Mouse (Mus musculus): ENCODE data around the gene Glis1. TPM values are rescaled to one million over a fixed set of nuclear protein-coding genes. Genes with fewer than 3 reads are reported as not detected.

The Glis1 gene
- polyA plus RNA-seq, 2 experiments from 2014 or later: not detected

DNA sequence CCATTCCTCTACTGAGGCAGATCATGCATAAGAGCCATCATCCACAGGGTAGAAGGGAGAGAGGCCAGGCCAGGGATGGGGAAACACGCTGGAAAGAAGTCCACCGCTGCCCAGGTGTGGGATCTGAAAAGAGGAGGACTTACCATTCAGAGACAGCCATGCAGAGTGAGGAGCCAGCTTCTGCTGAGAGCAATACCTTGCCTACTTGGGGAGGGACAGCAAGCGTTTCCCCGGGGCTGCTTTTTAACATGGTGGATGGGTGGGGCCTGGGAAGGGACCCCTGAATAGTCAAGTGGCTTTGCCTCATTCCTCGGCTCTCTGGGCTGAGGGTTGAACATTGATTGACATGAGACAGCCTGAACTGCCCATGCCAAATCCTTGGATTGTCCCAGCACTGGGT is 85.7 kb downstream of the Glis1 start:
- ATAC-seq: no peak

DNA sequence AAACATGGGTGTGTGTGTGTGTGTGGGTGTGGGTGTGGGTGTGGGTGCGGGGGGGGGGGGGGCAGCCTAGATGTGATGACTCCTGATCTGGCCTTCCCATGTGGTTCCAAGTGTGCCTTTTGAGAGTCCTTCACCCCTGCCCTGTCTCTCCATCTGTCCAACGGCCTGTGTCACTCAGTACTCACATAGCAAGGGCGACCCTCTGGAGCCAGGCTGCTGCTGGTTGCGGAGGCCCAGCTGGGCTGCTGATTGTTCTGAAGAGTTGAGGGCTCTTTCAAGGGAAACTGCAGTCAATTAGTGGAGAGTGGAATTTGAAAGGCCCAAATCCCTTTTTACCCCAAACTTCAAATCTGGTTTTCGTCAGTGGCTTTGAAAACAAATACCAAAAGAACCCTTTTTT is 86.4 kb downstream of the Glis1 start:
- ATAC-seq: no peak

DNA sequence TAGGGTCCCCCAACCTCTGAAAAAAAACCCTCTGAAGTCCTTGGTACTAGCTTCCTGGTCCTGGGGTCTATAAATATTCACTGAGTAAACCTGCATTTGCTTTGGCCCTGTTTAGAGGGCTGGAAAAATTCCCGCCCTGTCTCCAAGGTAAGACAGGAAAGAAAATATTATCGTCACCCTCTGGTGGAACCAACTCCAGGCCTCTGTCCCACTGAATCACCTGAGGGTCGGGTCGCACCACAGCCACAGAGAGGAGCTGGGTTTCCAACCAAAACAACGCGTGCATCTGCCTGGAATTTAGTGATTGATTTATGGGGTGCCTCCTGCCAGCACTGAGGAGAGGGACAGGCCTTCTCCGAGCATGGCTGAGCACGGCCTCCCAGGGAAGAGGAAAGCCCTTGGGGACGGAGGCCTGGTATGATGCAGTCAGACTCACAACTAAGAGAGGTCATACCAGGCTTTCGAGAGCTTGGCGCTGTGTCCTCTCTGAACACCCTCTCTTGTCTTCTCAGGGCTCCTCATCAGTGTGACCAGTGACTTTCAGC is 89.3 kb downstream of the Glis1 start:
- no peak for ATAC-seq

DNA sequence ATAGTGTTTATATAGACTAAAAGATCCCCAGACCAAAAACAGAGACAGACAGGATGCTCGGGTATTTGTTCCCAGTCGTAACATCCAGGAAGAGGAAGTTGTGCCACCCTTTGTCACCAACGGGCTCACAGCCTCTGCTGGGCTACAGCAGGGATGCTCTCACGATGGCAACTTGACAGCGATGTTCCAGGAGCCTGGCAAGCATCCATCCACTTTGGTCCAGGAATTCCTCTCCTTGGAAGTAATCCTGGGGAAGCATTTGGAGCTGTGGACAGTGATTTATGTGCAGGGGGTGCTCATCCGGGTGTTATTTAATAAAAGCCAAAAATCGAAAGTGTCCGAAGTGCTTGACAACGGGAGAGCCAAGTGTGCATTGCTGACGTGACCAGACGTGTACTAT is 100.7 kb downstream of the Glis1 start:
- no peak for ATAC-seq

DNA sequence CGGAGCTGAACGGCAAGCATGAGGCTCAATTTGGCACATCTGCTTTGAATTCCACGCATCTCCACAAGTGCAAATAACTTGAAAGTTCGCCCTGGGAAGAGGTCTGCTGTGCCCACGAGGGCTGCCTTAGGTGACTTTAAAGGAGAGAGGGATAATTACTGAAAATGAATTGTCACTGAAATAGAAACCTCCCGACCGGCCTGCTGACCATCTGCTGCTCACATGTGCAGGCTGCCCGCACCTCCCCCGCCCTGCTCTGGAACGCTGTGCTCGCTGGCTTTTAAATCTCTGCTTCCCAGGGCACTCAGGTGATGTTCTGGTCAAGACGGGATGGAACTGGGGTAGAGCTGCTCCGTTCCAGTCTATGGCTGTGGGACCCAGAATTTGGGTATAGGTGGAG is 103.7 kb downstream of the Glis1 start:
- no peak for ATAC-seq

DNA sequence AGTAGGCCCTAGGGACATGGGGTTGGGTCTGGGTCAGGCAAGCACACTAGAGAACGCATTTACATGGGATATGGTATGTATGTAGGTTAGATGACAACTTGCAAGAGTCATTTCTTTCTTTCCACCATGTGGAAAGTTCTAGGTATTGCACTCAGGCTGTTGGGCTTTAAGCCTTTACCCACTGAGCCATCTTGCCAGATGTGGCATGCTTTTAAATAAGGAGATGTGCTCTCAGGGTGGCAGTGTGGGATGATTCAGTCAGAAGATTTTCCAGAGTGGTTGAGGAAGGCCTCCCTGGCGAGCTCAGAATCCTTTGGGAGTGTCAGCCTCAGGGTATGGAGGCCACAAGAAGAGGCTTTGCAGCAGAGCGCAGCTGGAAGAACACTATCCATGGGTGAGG is 104.2 kb downstream of the Glis1 start:
- no peak for ATAC-seq

DNA sequence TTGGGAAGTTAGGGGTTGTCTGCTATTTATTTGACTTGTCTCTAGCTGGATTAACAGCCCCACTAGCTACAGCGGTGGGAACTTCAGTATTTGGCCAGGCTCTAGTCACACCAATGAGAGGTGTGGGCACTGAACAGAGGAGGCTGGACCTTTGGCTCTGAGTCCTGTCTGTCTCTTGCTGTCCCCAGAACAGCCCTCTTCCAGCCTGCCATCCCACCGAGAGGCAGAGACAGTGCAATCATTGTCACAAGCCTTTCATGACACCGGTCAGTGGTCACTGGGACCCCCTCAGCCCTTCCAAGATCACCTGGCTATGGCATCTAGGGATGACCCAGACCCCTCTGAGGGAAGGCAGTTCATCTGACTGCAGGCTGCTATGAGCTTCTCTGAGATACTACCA is 104.6 kb downstream of the Glis1 start:
- ATAC-seq: no peak

DNA sequence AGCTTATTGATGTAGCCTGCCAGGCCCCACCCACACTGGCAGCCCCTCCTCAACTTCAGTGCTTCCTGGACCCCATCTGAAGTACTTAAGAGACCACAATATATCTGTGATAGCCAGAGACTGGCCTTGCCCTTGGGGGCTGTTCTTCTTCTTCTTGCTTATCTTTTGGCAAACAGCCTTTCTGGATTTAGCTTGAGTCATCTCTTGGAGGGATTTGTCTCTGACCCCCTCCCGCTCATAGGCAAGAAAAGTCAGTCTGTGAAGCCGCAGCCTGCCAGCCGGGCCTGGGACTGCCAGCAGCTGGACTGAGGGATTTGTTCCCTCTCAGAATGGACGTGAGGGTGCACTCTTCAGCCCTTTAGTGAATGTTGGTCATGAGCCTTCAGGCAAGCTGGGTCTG is 107.4 kb downstream of the Glis1 start:
- ATAC-seq: no peak

DNA sequence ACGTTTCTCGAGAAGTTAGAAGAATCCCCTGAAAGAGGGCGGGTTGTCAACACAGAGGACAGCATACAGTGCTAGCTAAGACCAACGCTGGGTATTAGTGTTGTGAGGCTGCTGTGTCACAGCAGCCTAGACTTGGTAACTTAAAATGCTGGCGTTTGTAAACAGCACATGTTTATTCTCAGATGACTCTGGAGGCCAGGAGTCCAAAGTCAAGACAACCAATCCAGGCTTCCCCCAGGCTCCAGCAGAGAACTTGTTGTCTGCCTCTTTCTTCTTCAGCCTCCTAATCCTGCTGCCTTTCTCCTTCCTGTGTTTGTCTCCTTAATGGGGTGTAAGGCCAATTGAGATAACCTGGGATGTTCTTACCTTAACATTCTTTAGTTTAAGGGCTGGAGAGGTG is 110.5 kb downstream of the Glis1 start:
- no peak for ATAC-seq

DNA sequence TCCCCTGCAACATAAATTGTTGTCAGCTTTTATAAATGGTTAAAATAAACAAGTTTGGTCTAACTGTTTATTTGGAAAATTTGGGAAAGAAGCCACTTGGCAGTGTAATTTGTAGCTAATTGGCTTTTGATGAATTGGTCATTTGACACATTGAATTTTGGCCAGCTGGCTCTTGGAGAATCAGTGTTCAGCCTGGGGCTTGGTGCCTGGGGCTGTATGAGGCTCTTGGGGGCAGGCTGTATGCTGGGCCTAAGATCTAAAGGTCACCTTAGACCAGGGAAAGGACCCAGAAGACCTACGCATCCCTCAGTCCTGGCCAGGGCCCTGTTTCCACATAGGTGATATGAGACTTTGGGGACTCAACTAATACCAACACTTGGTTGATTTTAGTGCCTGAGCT is 111.3 kb downstream of the Glis1 start:
- no peak for ATAC-seq

DNA sequence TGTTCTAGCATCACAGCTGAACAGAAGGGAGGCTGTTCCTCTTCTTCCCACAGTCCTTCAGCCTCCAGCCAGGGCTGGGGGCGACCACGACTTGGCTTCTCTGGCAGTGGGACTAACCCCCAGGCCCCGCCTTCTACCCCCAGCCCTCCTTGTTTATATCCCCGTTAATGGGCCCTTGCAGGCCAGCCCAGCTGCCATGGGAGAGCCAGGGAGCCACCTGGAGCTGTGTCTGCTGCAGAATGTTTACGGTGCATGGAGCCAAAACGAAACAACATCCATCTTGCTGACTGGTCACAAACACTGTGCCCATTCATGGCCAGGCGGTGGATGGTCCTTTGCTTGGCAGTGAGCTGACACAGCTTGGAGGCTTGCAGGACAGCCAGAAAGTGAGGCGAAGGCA is 112.1 kb downstream of the Glis1 start:
- no peak for ATAC-seq

DNA sequence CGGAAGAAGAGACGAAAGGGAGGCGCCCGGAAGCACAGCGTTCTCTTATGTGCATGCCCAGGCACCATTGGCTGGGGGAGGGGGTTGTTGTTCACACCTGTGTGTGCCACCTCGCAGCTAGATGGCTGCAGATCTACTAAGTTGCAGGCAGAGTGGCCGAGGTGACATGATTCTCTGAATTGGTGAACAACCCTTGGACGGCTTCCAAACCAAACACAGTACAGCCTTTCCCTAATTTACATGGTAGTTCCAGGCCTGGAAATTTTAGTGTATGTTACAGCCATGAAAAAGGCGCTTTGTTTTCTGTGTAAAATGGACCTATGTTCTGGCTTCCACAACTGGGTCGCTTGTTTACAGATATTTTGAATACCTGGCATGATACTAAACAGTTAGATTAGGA is 115.7 kb downstream of the Glis1 start:
- no peak for ATAC-seq

DNA sequence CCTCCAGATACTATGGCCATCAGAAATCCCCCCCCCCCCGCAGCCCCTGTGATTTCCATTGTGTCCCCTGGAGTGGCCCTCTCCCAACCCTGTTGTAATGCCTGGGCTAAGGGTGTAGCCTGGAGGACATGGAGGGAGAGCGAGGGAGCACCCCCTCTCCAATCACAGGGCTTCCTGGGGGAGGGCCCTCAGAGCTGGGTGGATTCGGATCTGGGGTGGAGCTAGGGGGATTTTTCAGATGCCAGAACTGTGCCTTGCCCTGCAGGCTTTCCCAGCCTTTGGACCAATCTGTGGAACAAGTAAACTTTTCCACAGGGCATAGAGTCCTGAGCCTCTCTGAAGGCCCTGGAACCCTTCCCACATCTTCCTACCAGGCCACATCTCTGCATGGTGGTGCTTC is 116.2 kb downstream of the Glis1 start:
- no peak for ATAC-seq

DNA sequence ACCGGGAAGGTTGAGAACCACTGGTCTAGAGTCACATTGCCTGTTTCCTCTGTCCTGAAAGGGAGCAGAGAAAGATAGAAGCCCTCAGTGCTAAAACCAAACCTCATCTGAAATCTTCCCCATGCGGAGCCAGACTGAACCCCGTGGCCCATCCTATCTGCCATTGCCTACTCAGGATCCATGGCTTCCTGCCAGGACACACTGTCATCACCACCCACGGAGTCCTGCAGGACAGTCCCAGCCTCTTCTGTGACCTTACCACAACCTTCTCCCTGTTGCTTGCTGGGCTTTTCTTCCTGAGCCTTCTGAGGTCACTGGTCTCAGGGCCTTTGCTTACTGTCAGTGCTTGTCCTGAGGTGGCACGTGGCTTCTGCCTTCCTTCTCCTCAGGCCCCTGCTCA is 118.3 kb downstream of the Glis1 start:
- ATAC-seq: no peak

DNA sequence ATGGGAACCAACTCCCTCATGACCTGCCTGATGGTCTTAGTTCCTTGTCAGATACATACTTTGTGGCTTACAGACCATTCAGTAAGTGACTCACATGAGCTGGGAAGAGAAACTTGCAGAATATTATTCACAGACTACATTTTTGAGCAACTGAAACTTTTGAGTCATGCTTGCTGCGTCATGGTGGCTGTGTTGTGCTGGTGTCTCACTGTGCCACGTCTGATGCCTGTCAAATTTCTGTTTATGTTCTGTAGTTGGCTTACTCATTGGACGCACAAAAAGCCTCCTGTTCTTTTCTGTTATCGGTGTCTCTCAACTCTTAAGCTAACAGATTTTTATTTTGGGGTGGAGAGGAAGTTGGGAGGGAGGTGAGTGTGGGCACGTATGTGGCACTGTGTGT is 119.4 kb downstream of the Glis1 start:
- ATAC-seq: no peak

DNA sequence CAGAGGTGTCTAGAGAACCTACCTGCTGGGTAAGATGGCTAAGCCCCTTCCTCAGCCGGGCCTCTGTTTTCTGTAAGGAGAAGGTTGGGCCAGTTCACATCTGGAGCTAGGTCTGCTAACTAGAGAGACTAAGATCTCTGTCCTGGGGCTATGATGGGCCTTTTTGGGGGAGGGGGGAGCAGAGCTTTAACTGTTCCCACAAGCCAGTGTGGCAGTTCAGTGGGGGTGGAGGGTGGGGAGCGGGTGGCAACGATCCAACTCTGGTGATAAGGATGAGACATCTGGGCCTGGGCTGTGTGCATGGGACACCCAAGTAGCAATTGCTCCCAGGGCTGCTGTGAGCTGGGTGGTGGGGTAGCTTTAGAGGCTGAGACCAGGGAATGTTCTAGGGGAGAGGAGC is 124.4 kb downstream of the Glis1 start:
- ATAC-seq: no peak

DNA sequence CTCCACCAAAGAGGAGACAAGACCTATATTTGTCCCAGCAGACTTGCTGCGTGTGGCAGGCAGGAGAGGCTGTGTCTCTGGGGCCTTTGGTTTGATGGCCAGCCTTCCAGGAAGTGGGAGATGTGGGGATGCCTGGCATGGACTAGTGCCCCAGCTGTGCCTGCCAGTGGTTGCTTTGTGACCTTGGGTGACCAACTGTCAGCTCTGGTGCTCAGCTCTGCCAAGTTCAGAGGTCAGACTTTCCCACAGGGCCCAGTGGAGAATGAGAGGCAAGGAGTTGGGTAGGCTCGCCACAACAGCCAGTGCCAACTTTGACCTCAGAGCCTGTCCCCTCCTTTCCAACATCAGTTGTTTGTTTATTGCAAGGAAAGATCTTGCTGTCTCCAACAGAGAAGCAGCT is 126.7 kb downstream of the Glis1 start:
- no peak for ATAC-seq

DNA sequence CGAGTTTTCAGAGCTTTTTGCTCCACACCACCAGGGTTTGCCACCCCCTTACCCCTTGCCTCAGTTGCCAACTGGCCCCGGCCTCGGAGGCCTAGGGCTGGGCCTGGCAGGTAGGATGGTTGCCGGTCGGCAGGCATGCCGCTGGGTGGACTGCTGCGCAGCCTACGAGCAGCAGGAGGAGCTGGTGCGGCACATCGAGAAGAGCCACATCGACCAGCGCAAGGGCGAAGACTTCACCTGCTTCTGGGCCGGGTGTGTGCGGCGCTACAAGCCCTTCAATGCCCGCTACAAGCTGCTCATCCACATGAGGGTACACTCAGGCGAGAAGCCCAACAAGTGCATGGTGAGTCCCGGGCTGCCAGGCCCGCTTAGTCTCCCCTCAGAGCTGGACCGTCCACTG is 133.8 kb downstream of the Glis1 start:
- ATAC-seq: no peak

DNA sequence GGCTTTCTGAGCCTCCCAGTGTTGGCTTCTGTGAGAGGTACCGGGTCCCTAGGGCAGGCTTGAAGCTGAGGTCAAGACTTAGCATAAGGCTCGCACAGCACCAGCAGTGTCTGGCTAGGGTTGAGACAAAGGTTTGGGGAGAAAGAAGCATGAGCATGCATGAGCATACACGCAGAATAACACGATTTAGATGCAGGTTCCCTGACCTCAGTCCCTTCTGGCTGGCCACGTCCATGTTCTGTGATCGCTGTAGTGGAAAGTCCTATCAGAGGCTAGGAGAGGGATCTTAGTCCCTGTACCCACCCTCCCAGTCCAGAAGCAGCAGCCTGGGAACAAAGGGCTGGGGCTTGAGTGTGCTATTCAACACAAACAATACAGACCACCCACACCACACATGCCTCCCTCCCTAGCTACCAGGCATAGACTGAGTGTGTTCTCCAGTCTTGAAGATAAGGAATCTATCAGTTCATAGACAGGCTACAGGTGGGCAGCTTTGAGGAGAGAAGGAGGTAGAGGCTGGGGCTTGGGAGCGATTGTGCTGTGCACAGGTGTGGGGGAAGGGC is 134.6 kb downstream of the Glis1 start:
- no peak for ATAC-seq

DNA sequence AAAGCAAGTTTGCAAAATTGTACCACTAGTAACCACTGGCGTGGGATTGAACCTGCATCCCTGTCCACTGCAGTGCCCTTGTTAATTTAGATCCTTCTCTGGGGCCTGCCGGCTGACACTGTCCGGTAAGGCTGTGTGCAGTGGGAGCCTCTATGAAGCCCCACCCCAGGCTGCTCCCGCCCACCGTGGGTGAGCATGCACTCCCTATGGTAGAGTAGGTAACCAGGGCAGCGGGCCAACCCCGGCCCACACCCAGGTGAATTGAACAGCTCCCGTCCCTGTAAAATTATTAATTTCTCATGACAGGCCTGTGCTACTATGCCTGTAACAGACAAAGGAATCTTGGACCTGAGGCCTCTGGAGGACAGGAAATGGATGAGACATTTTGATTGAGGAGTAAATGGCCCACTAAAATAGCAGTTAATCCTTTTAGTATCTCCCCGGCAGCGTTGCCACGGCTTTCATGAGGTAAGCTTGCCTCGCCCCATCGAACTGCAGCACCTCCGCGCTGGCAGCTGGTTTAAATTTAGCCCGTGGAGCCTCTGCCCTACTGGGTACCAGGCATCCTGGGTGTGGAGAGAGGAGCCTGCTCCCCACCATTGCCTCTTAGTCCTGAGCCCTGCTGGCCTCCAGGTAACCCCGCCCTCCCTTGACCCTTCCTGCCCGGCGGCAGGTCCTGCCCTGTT is 136.1 kb downstream of the Glis1 start:
- no peak for ATAC-seq

DNA sequence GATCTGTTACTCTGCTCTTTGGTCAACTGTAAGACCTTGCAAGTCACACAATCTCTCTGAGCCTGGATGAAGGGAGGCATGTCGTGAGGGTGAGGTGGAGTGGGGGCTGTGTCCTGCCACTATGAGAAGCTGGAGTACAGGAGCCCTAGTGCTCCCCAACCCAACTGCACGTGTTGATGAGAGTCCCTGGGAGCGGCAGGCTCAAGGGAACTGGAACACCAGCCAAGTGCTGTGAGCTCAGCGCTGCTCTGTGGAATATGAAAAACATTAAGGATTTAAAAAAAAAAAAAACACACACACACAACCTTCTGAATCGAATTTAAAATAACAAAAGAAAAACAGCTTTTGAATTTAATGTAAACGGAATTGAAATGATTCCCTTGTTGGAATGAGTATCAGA is 141.4 kb downstream of the Glis1 start:
- ATAC-seq: no peak

DNA sequence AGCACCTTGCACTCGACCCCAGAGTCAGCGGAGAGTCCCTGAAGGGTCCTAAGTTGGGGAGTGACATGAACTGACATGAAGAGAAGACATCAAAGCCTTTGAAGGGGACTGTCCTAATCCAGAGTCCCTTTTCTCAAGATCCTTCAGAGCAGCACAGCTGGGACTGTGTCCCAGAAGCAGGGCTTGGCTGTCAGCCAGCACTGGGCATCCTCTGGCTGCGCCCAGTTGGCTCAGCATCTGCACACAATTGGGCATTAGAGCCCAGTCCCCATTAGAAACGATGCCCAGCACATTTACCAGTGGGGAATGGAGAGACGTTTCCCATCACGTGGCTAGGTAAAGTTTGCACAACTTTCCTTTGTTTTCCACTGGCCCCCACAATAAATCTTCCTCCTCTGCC is 142.4 kb downstream of the Glis1 start:
- no peak for ATAC-seq

DNA sequence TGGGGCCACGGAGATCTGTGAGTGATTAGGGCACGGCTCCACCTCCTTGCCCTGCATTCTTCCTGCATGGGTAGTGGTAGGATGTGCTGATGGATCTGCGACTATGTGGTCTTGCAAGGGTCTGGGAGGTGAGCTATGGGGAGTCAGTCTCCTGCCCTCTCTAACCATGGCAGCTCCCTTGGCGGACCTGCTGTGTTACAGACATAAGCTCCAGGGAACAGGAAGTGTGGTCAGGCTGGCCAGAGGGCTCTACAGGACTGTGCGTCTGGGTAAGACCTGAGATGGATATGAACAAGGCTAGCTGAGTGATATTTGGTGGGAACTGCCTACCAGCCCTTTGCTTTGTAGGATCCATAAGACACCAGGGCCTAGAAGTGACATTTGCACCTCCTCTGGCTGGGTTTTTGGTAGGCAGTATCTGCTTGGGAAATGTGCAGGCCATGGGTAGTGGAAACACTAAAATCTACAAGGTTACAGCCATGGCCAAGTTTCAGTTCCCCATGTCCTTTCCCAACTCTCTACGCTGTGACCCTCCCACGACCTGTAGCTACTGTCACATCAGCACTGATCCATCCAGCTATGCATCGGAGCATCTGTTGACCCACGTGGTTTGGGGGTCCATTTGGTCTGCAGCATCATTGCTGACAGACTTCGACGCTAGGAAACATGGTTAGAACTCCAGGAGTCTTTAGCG is 142.9 kb downstream of the Glis1 start:
- no peak for ATAC-seq

DNA sequence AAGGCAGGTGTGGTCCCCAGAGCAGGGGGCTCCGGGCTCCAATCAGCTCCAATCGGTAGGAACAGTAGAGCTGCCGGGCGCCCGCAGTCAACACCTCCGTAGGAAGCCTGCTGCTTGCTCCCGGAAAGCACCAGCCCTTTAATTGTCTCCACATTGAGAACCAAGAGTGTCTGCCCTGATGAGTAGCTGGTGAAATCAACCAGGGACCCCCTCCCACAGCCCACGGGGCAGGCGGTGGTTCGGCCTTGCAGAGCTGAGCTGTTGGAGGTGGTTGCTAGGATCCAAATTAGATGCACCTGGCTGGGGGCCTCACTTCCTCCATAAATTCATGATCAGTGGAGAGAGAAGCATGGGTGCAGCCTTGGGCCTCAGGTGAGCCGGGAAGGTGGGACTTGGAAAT is 146.5 kb downstream of the Glis1 start:
- ATAC-seq: no peak

Data from activated CD4-positive, CD25-positive, alpha-beta regulatory T cell, adult 4 months (primary cell).